Mouse (Mus musculus) heart, adult 2 months (tissue): ENCODE data around the gene Tmem138.

ENCODE experiments used
- EP300 ChIP-seq: fragments of 200-500 bp; IDR thresholded peaks from 2 replicates; pipeline ENCODE4 v1.6.1; 2011; ENCODE audit warnings: low read depth, low read length, control low read depth; ENCODE audit not compliant: insufficient read depth
- POLR2A ChIP-seq: fragments of 200-500 bp; IDR thresholded peaks from 2 replicates; pipeline ENCODE4 v1.6.1; 2011; ENCODE audit warnings: mild to moderate bottlenecking, low read depth, low read length, control low read depth; ENCODE audit not compliant: insufficient read depth

GRCm38 (mm10) chr19:10561558-10562314, 15.4 kb downstream of the Tmem138 start:
- TF ChIP-seq POLR2A = no peak
- TF ChIP-seq EP300 = no peak
